Mouse (Mus musculus): ENCODE data around the gene Sept3. TPM values are rescaled to one million over a fixed set of nuclear protein-coding genes. Genes with fewer than 3 reads are reported as not detected.

Gene Sept3
- polyA plus RNA-seq, 1 experiment from 2014 or later: 4.1 TPM

DNA sequence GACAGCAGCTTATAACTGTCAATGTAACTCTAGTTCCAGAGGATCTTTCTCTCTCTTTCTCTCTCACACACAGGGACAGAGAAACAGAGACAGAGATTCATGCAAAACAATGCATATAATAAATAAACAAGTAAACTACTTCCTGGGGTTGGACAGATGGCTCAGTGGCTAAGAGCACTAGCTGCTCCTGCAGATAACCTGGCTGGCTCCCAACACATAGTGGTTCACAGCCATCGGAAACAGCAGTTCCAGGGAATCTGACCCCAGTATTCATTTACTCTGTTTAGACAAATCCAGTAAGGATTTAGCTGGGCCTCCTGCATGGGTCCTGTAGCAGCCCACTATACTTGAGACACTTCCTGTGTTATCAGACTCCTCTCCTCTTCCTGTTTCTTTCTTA lies 44.9 kb downstream of the Sept3 start:
- no peak for ATAC-seq (replicated peaks; ENCODE audit: extremely low read depth, insufficient read depth, low FRiP score)
- Histone ChIP-seq H3K36me3 (ENCODE audit: control insufficient read depth, insufficient read depth) (no peaks in the 10 kb centered on the region), H3K4me1 (ENCODE audit: control insufficient read depth, insufficient read depth, low read length) (no peaks in the 10 kb centered on the region), H3K27me3 (ENCODE audit: control insufficient read depth, insufficient read depth, low read length) (no peaks in the 10 kb centered on the region), H3K9me3 (replicated peaks; ENCODE audit: control insufficient read depth, low read length) (no peaks in the 10 kb centered on the region), H3K9ac (ENCODE audit: low read length) (no peak overlapping the region), H3K27ac (ENCODE audit: low read length) (no peak overlapping the region), H3K4me2 (ENCODE audit: low read depth, low read length) (no peak overlapping the region), H3K4me3 (ENCODE audit: low read length) (no peak overlapping the region)
- 32% methylated on average over 1 of the region's 1 CpGs for WGBS

GRCm38 (mm10) chr15:82322195-82322594 lies 47.5 kb downstream of the Sept3 start:
- no peak overlapping the region for H3K27ac ChIP-seq (ENCODE audit: low read length)
- 75% methylated on average over 8 of the region's 8 CpGs for WGBS
- no peaks in the 10 kb centered on the region for H3K4me1 ChIP-seq (ENCODE audit: control insufficient read depth, insufficient read depth, low read length)
- H3K4me2 ChIP-seq (ENCODE audit: low read depth, low read length): no peak overlapping the region
- no peaks in the 10 kb centered on the region for H3K36me3 ChIP-seq (ENCODE audit: control insufficient read depth, insufficient read depth)
- no peak overlapping the region for H3K4me3 ChIP-seq (ENCODE audit: low read length)
- ATAC-seq (replicated peaks; ENCODE audit: extremely low read depth, insufficient read depth, low FRiP score): no peak
- no peaks in the 10 kb centered on the region for H3K9me3 ChIP-seq (replicated peaks; ENCODE audit: control insufficient read depth, low read length)
- no peaks in the 10 kb centered on the region for H3K27me3 ChIP-seq (ENCODE audit: control insufficient read depth, insufficient read depth, low read length)
- no peak overlapping the region for H3K9ac ChIP-seq (ENCODE audit: low read length)

- H3K4me3 ChIP-seq (ENCODE audit: low read length): no peak overlapping the region
- H3K36me3 ChIP-seq (ENCODE audit: control insufficient read depth, insufficient read depth): peaks cover 8% of the 10 kb centered on the region
- no peak overlapping the region for H3K4me2 ChIP-seq (ENCODE audit: low read depth, low read length)
- WGBS: 61% methylated on average over 2 of the region's 2 CpGs
- H3K27me3 ChIP-seq (ENCODE audit: control insufficient read depth, insufficient read depth, low read length): no peaks in the 10 kb centered on the region
- no peak overlapping the region for H3K27ac ChIP-seq (ENCODE audit: low read length)
- no peak overlapping the region for H3K9ac ChIP-seq (ENCODE audit: low read length)
- H3K9me3 ChIP-seq (replicated peaks; ENCODE audit: control insufficient read depth, low read length): no peaks in the 10 kb centered on the region
- no peak for ATAC-seq (replicated peaks; ENCODE audit: extremely low read depth, insufficient read depth, low FRiP score)
- no peaks in the 10 kb centered on the region for H3K4me1 ChIP-seq (ENCODE audit: control insufficient read depth, insufficient read depth, low read length)
Measured at GRCm38 (mm10) chr15:82325382-82325781, 50.7 kb downstream of the Sept3 start.

DNA sequence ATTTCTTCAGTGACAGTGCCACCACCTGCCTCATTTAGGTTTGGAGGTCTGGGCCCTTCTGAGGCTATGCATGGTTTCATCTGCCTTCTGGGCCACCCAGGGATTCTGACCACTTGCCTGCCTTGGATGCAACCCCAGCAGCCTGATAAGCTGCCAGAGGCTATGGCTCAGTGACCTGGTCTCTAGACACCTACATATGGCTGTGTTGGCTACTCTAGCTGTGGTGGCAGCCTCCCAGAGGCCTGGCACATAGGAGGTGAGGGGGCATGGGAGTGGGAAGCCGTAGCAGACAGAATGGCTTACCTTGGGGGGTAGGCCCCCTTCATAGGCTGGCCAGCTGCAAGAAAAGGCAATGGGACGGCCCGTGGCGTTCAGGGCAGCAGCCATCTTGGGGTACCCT lies 60.5 kb downstream of the Sept3 start:
- Histone ChIP-seq H3K9me3 (replicated peaks; ENCODE audit: control insufficient read depth, low read length) (no peaks in the 10 kb centered on the region), H3K27ac (ENCODE audit: low read length) (no peak overlapping the region), H3K4me2 (ENCODE audit: low read depth, low read length) (no peak overlapping the region), H3K9ac (ENCODE audit: low read length) (no peak overlapping the region), H3K27me3 (ENCODE audit: control insufficient read depth, insufficient read depth, low read length) (no peaks in the 10 kb centered on the region), H3K4me1 (ENCODE audit: control insufficient read depth, insufficient read depth, low read length) (peaks cover 9% of the 10 kb centered on the region), H3K4me3 (ENCODE audit: low read length) (no peak overlapping the region), H3K36me3 (ENCODE audit: control insufficient read depth, insufficient read depth) (peaks cover 21% of the 10 kb centered on the region)
- ATAC-seq (replicated peaks; ENCODE audit: extremely low read depth, insufficient read depth, low FRiP score): no peak
- WGBS: 96% methylated on average over 4 of the region's 4 CpGs

DNA sequence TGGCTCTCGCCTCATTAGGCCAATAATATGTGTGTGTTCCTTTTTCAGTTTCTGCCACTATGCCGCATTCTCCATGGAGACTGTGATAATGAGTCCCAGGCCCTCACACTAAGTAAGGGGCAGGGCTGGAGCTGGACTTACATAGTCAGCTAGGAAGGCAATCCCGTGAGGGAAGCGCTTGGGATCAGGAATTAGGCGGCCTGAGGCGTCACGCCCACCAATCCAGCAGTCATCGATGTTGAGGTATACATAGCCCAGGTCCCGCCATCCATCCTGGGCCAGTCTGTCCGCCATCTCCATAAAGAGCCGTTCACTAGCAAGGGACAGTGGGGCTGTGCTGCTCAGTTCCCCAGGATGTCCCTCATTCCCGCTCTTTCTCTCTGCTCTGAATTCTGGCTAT lies 61.9 kb downstream of the Sept3 start:
- Histone ChIP-seq H3K27ac (ENCODE audit: low read length) (no peak overlapping the region), H3K9ac (ENCODE audit: low read length) (no peak overlapping the region), H3K4me1 (ENCODE audit: control insufficient read depth, insufficient read depth, low read length) (peaks cover 19% of the 10 kb centered on the region), H3K4me2 (ENCODE audit: low read depth, low read length) (no peak overlapping the region), H3K9me3 (replicated peaks; ENCODE audit: control insufficient read depth, low read length) (no peaks in the 10 kb centered on the region), H3K36me3 (ENCODE audit: control insufficient read depth, insufficient read depth) (peaks cover 18% of the 10 kb centered on the region), H3K4me3 (ENCODE audit: low read length) (no peak overlapping the region), H3K27me3 (ENCODE audit: control insufficient read depth, insufficient read depth, low read length) (no peaks in the 10 kb centered on the region)
- no peak for ATAC-seq (replicated peaks; ENCODE audit: extremely low read depth, insufficient read depth, low FRiP score)
- 88% methylated on average over 12 of the region's 12 CpGs for WGBS

DNA sequence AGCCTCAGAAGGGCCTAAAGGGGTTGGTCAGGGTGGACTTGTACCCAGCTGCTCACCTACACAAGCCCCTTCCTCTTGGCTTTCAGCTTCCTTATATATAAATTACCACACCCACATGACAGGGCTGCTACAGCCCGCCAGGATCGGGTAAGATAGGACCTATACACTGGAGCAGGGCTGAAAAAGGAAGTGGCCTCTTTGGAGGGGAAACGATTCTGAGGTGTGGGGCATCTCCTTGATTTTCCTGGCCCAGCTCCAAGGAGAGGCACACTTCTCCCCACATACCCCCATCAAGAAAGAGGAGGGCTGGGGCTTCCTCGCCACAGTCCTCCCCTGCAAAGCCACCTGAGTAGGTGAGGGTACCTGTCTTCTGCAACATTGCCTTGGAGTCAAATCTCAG lies 63.2 kb downstream of the Sept3 start:
- ATAC-seq (replicated peaks; ENCODE audit: extremely low read depth, insufficient read depth, low FRiP score): no peak
- H3K4me2 ChIP-seq (ENCODE audit: low read depth, low read length): peak overlapping the region; percentile 70
- H3K9ac ChIP-seq (ENCODE audit: low read length): peak overlapping the region; percentile 80
- H3K4me1 ChIP-seq (ENCODE audit: control insufficient read depth, insufficient read depth, low read length): peaks cover 29% of the 10 kb centered on the region
- H3K27me3 ChIP-seq (ENCODE audit: control insufficient read depth, insufficient read depth, low read length): no peaks in the 10 kb centered on the region
- peaks cover 18% of the 10 kb centered on the region for H3K36me3 ChIP-seq (ENCODE audit: control insufficient read depth, insufficient read depth)
- 8% methylated on average over 4 of the region's 4 CpGs for WGBS
- no peaks in the 10 kb centered on the region for H3K9me3 ChIP-seq (replicated peaks; ENCODE audit: control insufficient read depth, low read length)
- H3K27ac ChIP-seq (ENCODE audit: low read length): peak overlapping the region; percentile 69
- H3K4me3 ChIP-seq (ENCODE audit: low read length): peak overlapping the region; percentile 76

GRCm38 (mm10) chr15:82338593-82339112 lies 64.0 kb downstream of the Sept3 start, which contains the start of the genes Naga, Pheta2 and Smdt1:
Gene Naga, minus strand, starts transcription at chr15:82338925.
Gene Pheta2, plus strand, starts transcription at chr15:82338942.
Gene Smdt1, plus strand, starts transcription at chr15:82338959.
- peaks cover 29% of the 10 kb centered on the region for H3K4me1 ChIP-seq (ENCODE audit: control insufficient read depth, insufficient read depth, low read length)
- peak within 1 kb of the TSS; percentile 69 for H3K27ac ChIP-seq (ENCODE audit: low read length)
- peak within 1 kb of the TSS; percentile 80 for H3K9ac ChIP-seq (ENCODE audit: low read length)
- peak within 1 kb of the TSS; percentile 76 for H3K4me3 ChIP-seq (ENCODE audit: low read length)
- H3K36me3 ChIP-seq (ENCODE audit: control insufficient read depth, insufficient read depth): peaks cover 18% of the 10 kb centered on the region
- no peaks in the 10 kb centered on the region for H3K9me3 ChIP-seq (replicated peaks; ENCODE audit: control insufficient read depth, low read length)
- peak within 1 kb of the TSS; percentile 70 for H3K4me2 ChIP-seq (ENCODE audit: low read depth, low read length)
- H3K27me3 ChIP-seq (ENCODE audit: control insufficient read depth, insufficient read depth, low read length): no peaks in the 10 kb centered on the region
- ATAC-seq (replicated peaks; ENCODE audit: extremely low read depth, insufficient read depth, low FRiP score): peak; percentile 89
- under 1% methylated on average over 41 of the region's 41 CpGs for WGBS

DNA sequence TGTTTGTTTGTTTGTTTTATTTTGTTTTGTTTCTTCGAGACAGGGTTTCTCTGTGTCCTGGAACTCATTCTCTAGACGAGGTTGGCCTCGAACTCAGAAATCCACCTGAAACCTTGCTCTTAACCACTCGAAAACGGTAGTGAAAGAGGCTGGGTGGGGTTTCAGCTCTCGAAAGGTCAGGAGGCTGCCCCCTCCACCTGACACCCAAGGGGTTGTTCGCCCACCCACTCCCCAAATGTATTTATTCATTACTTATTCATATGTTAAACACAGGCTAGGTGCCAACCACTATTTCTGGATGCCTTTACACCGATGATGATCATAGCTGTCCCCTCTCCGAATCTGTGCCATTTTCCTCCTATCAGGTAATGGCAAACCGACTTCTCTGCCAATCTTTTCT lies 64.5 kb downstream of the Sept3 start:
- peak overlapping the region; percentile 37 for H3K27ac ChIP-seq (ENCODE audit: low read length)
- 60% methylated on average over 10 of the region's 10 CpGs for WGBS

DNA sequence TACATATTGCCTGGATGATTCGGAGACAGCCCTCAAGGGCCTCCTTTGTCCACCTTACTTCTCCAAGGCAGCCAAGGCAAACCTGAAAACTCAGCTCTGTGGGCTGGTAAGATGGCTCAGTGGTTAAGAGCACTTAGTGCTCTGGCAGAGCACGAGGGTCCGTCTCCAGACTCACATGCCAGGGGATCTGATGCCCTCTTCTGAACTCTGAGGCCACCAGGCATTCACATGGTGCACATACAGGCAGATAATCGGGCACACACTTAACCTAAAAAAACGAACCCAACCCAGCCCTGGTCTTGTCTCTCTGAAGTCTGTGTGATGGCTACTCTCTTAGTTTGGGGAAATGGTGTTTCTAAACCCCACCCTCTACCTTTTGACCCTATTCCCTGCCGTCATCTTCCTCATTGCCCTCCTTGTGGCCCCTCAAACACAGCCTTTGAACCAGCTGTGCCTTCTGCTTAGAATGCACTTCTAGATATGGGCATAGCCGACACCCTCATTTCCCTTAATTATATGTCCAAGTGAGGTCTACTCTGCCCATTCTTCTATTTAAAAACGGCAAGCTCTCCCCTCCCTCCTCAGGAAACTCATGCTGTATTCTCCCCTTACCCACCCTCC lies 65.1 kb downstream of the Sept3 start:
- WGBS: 69% methylated on average over 8 of the region's 8 CpGs
- H3K27me3 ChIP-seq (ENCODE audit: control insufficient read depth, insufficient read depth, low read length): no peaks in the 10 kb centered on the region
- peak overlapping the region; percentile 34 for H3K27ac ChIP-seq (ENCODE audit: low read length)
- ATAC-seq (replicated peaks; ENCODE audit: extremely low read depth, insufficient read depth, low FRiP score): no peak
- H3K4me3 ChIP-seq (ENCODE audit: low read length): no peak overlapping the region
- no peak overlapping the region for H3K9ac ChIP-seq (ENCODE audit: low read length)
- H3K4me1 ChIP-seq (ENCODE audit: control insufficient read depth, insufficient read depth, low read length): peaks cover 29% of the 10 kb centered on the region
- no peak overlapping the region for H3K4me2 ChIP-seq (ENCODE audit: low read depth, low read length)
- H3K36me3 ChIP-seq (ENCODE audit: control insufficient read depth, insufficient read depth): peaks cover 18% of the 10 kb centered on the region
- no peaks in the 10 kb centered on the region for H3K9me3 ChIP-seq (replicated peaks; ENCODE audit: control insufficient read depth, low read length)

More for the DNA sequence above, 64.5 kb downstream of the Sept3 start:
- peak overlapping the region; percentile 70 for H3K4me2 ChIP-seq (ENCODE audit: low read depth, low read length)
- H3K9ac ChIP-seq (ENCODE audit: low read length): peak overlapping the region; percentile 80
- no peak for ATAC-seq (replicated peaks; ENCODE audit: extremely low read depth, insufficient read depth, low FRiP score)
- H3K4me3 ChIP-seq (ENCODE audit: low read length): peak overlapping the region; percentile 76
- H3K4me1 ChIP-seq (ENCODE audit: control insufficient read depth, insufficient read depth, low read length): peaks cover 29% of the 10 kb centered on the region
- H3K9me3 ChIP-seq (replicated peaks; ENCODE audit: control insufficient read depth, low read length): no peaks in the 10 kb centered on the region
- H3K27me3 ChIP-seq (ENCODE audit: control insufficient read depth, insufficient read depth, low read length): no peaks in the 10 kb centered on the region
- peaks cover 18% of the 10 kb centered on the region for H3K36me3 ChIP-seq (ENCODE audit: control insufficient read depth, insufficient read depth)

Data from heart, embryonic 16.5 days (tissue).